Mouse (Mus musculus): ENCODE results near the gene Olfr860. TPM values are rescaled to one million over a fixed set of nuclear protein-coding genes. Genes with fewer than 3 reads are reported as not detected.

Gene Olfr860
- not detected in 2 replicates for polyA plus RNA-seq (2015; fragmentation: Nextera tagmentation; extraction: Ambion mirVana)

GRCm38 (mm10) chr9:19849647-19850046 lies at the start of gene Olfr860:
Gene Olfr860 (minus strand): TSS chr9:19849747.

GRCm38 (mm10) chr9:19887904-19888303 lies 38.4 kb upstream of the Olfr860 start, which contains the start of gene Olfr862:
Gene Olfr862 (minus strand): TSS chr9:19888004.

GRCm38 (mm10) chr9:19804606-19805005 lies 44.9 kb downstream of the Olfr860 start, which contains the start of gene Olfr859:
Gene Olfr859 (plus strand): TSS chr9:19804906.

Other genes starting within 250 kb of the Olfr860 start
- gene Zfp317, start 227.6 kb downstream of the Olfr860 start, polyA plus RNA-seq (2015; fragmentation: Nextera tagmentation; extraction: Ambion mirVana): 9.1 and 10.0 TPM in 2 replicates
- not detected in 2 replicates for gene Olfr857, start 140.3 kb downstream of the Olfr860 start, polyA plus RNA-seq (2015; fragmentation: Nextera tagmentation; extraction: Ambion mirVana)
- gene Olfr58, start 69.5 kb downstream of the Olfr860 start, polyA plus RNA-seq (2015; fragmentation: Nextera tagmentation; extraction: Ambion mirVana): not detected in 2 replicates
- gene Olfr859, start 44.8 kb downstream of the Olfr860 start, polyA plus RNA-seq (2015; fragmentation: Nextera tagmentation; extraction: Ambion mirVana): not detected in 2 replicates
- gene Olfr862, start 38.3 kb upstream of the Olfr860 start, polyA plus RNA-seq (2015; fragmentation: Nextera tagmentation; extraction: Ambion mirVana): not detected in 2 replicates
- 0.22 and 0.25 TPM in 2 replicates for gene Olfr77, start 67.1 kb upstream of the Olfr860 start, polyA plus RNA-seq (2015; fragmentation: Nextera tagmentation; extraction: Ambion mirVana)
- gene Olfr866, start 178.3 kb upstream of the Olfr860 start, polyA plus RNA-seq (2015; fragmentation: Nextera tagmentation; extraction: Ambion mirVana): not detected in 2 replicates
- gene Olfr867, start 207.8 kb upstream of the Olfr860 start, polyA plus RNA-seq (2015; fragmentation: Nextera tagmentation; extraction: Ambion mirVana): not detected in 2 replicates
- gene Olfr868, start 248.9 kb upstream of the Olfr860 start, polyA plus RNA-seq (2015; fragmentation: Nextera tagmentation; extraction: Ambion mirVana): not detected in 2 replicates

Data from spleen, postnatal 0 days (tissue).